Mouse (Mus musculus) forebrain, embryonic 10.5 days (tissue): ENCODE measurements around the gene Slc39a2. TPM values are rescaled to one million over a fixed set of nuclear protein-coding genes. Genes with fewer than 3 reads are reported as not detected.

ENCODE experiments used
- DNase-seq: peaks from one replicate; pipeline ENCODE4 v3.0.0-alpha.2; 2017; ENCODE audit warnings: low spot score; ENCODE audit errors: extremely low spot score
- H3K27ac ChIP-seq: fragments of 300-500 bp; sonication (generic); 2 replicates; pipeline ENCODE4 v1.5.1; 2016; ENCODE audit warnings: mild to moderate bottlenecking
- H3K27me3 ChIP-seq: fragments of 300-500 bp; sonication (generic); 2 replicates; pipeline ENCODE4 v1.6.1; 2016; ENCODE audit warnings: mild to moderate bottlenecking; ENCODE audit not compliant: poor library complexity, severe bottlenecking
- H3K36me3 ChIP-seq: fragments of 300-500 bp; sonication (generic); replicated peaks from 2 replicates; pipeline ENCODE4 v1.6.1; 2016; ENCODE audit warnings: mild to moderate bottlenecking, moderate library complexity
- H3K4me1 ChIP-seq: fragments of 300-500 bp; sonication (generic); 2 replicates; pipeline ENCODE4 v1.6.1; 2016
- H3K4me3 ChIP-seq: fragments of 300-500 bp; sonication (generic); 2 replicates; pipeline ENCODE4 v1.5.1; 2016; ENCODE audit warnings: mild to moderate bottlenecking, moderate library complexity
- H3K9me3 ChIP-seq: fragments of 300-500 bp; sonication (generic); 2 replicates; pipeline ENCODE4 v1.6.1; 2016; ENCODE audit warnings: mild to moderate bottlenecking, moderate library complexity
- WGBS: fragments of 180-500 bp; shearing (Covaris S2); methylation state at CpG from one replicate; pipeline ENCODE4 v1.1.7; 2016; 5-methylcytosine and 5-hydroxymethylcytosine counted together
- polyA plus RNA-seq: library from polyadenylated mRNA; unstranded; fragments of >200 nt; fragmentation: Nextera tagmentation; extraction: Ambion mirVana; gene quantifications from 2 replicates; pipeline ENCODE4 v1.2.1, GENCODE M21; 2016

Gene Slc39a2
- polyA plus RNA-seq, 1 experiment from 2014 or later, result 0.77 TPM

DNA sequence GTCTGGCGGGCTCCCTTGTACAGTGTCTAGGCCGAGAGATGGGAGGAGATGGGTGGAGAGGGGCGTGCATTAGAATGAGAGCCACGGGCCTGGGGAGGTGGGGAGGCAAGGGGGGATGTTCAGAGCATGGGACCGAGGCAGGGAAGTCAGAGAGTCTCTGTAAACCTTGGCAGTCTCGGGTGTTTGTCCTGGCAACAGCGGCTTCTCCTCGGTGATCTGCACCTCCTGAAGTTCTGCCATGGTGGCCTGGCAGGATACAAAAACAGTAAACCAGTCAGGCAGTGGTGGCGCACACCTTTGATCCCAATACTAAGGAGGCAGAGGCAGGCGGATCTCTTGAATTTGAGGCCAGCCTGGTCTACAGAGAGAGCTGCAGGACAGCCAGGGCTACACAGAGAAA is 18.6 kb downstream of the Slc39a2 start:
- H3K27ac ChIP-seq, result no peak overlapping the region
- DNase-seq, result no peak
- no peaks in the 10 kb centered on the region for H3K9me3 ChIP-seq
- H3K36me3 ChIP-seq, result no peaks in the 10 kb centered on the region
- WGBS, result 92% methylated on average over 10 of the region's 10 CpGs
- peaks cover 34% of the 10 kb centered on the region for H3K4me1 ChIP-seq
- H3K27me3 ChIP-seq, result peaks cover 48% of the 10 kb centered on the region
- no peak overlapping the region for H3K4me3 ChIP-seq

DNA sequence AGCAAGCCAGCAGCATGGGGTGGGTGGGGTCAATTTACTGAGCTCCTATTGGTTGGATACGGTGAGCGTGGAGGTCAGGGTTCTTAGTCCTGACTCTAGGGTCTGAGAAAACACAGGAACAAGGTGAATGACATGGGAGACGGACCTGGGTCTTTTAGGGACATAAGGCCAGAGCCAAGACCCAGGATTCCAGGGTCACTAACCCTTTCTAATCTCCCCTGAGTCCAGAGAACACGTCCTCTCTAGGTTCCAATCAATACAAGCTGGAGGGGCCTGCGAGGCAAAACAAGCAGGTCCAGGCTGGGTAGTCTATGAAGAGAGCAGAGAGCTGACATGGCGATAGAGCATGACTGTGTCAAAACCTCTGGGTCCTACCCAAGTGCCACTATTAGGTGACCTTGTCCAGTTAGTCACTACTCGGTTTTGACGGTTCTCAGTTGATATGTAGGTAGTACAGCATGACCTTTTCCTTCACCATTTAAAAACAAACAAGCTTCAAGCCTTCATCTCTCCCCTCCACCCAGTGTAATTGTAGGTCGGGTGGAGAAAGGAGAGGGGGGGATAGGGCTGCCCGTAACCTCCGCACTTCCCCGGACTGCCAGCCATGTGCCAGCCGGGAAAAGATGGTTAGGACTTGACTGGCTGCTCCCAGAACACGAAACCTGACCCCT is 19.8 kb downstream of the Slc39a2 start:
- DNase-seq, result no peak
- 8% methylated on average over 14 of the region's 14 CpGs for WGBS
- H3K4me3 ChIP-seq, result peak overlapping the region; percentile 63
- H3K36me3 ChIP-seq, result no peaks in the 10 kb centered on the region
- H3K4me1 ChIP-seq, result peaks cover 26% of the 10 kb centered on the region
- H3K27me3 ChIP-seq, result peaks cover 48% of the 10 kb centered on the region
- H3K9me3 ChIP-seq, result no peaks in the 10 kb centered on the region
- peak overlapping the region; percentile 73 for H3K27ac ChIP-seq

DNA sequence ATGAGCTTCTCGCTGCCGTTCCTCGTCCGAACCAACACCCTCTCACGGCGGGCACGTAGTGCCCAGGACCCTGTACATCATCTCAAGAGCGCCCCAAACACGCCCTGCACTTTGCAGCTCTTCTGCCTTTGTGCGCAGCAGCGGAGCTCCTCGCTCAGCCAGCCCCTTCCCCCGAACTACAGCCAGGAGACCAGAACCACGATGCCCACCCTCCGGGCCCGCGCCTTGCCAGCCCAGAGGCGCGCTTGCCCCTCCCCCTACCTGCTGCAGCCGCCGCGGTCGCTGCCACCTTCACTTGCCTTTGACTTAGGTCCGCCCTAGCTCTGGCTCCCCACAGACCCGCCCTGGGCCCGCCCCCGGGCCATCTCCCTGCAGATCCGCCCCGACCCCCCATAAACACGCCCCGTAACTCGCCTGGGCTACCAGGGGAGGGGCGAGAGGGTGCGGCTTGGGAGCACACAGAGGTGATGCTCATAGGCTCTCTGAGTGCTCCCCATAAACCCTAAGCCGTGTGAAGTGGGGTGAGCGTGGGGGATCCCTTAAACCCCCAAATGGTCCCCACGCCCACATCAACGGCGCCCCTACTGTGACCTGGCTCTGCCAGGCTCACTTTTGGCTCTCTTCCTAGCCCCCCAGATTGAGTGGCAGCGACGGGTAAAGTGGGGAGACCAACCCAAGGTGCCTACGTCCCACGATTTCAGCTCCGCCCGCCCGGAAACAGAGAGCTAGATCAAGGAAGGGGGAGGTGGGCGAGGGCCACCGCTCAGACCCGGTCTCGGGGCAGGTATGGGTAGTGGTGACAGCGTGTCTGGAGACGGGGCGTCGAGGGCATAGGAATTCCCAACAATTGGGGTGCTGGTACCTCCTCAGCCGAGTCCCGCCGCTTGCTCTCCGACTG is 20.6 kb downstream of the Slc39a2 start:
- Histone ChIP-seq H3K9me3 (no peaks in the 10 kb centered on the region), H3K4me3 (peak overlapping the region; percentile 63), H3K36me3 (no peaks in the 10 kb centered on the region), H3K4me1 (peaks cover 26% of the 10 kb centered on the region), H3K27me3 (peaks cover 48% of the 10 kb centered on the region), H3K27ac (peak overlapping the region; percentile 73)
- 1% methylated on average over 58 of the region's 58 CpGs for WGBS
- DNase-seq, result peak; percentile 44

DNA sequence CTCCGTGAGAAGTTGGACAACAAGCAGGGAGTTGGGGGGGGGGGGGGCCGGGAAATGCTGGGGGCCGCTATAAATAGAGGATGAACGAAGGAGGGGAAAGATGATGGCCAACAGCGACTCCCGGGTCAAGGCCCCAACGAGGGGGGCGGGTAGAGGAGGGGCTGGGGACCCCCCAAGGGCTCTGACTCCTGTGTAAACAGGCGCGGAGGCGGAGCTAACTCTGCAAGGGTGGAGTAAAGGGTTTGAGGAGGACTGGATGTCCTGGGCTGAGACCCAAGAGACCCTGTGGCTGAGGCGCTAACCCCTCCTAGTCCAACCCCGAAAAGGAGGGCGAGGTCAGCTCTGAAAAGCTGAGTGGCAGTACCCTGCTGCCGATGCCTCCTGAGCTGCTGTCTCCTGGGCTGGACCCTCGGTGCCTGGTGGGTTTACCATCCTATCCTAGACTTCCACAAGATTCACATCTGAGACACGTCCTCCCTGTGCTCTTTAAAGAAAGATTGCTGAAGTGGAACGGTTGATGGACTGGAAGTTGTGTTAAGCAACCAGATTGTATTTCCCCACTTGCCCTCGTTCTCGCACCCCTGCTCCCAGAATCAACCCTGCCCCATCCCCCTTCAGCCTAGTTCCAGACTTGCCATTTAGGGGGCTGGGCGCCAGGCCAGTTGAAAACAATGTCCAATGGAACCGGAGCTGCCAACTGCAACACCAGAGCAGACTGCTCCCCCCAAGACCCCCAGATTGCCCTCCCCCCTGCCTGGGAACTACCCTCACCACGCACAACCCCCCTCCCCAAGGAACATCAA is 21.5 kb downstream of the Slc39a2 start, which contains the start of gene Ndrg2:
Gene Ndrg2 (minus strand): TSS at position 199 of the 803 bp plus-strand sequence.
- Histone ChIP-seq H3K9me3 (no peaks in the 10 kb centered on the region), H3K36me3 (no peaks in the 10 kb centered on the region), H3K27ac (peak within 1 kb of the TSS; percentile 73), H3K4me1 (peaks cover 26% of the 10 kb centered on the region), H3K4me3 (peak within 1 kb of the TSS; percentile 63), H3K27me3 (peaks cover 48% of the 10 kb centered on the region)
- 2% methylated on average over 21 of the region's 23 CpGs for WGBS
- DNase-seq, result peak; percentile 42

DNA sequence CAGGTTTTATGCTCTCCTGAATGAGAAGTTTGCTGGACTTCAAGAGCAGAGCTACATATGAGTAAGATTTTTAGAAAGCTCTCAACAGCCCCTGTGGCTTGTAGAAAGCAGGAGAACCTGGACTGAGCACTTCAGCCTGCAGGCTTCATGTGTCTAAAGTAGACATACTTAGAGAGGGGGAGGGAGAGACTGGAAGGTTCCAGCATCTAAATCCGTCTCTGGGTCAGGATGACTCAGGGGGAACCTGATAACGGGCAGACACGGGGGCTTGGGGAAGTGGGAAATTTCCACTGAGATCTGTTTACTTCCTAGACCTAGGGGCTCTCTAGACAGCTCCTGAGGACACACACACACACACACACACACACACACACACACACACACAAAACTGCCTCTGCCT is 22.3 kb downstream of the Slc39a2 start:
- H3K4me1 ChIP-seq, result peaks cover 26% of the 10 kb centered on the region
- WGBS, result 46% methylated on average over 3 of the region's 3 CpGs
- no peak overlapping the region for H3K4me3 ChIP-seq
- no peak overlapping the region for H3K27ac ChIP-seq
- H3K36me3 ChIP-seq, result no peaks in the 10 kb centered on the region
- H3K9me3 ChIP-seq, result no peaks in the 10 kb centered on the region
- H3K27me3 ChIP-seq, result peaks cover 48% of the 10 kb centered on the region
- DNase-seq, result no peak

DNA sequence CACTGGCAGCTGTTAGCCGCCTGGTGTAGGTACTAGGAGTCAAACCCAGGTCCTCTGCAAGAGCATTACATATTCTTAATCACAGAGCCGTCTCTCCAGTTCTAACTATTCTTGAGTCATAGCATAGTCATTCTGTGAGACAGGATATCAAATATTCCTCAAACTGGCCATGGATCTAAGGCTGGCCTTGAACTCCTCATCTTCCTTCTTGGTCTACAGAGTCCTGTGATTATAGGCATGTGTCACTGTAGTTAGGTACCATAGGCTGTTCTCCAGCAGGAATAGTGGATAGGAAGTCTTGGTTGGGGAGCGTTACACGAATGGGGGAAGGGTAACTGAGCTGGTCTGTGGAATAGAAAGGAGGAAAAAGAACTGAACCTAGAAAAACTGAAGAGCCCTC is 23.9 kb downstream of the Slc39a2 start:
- H3K36me3 ChIP-seq, result no peaks in the 10 kb centered on the region
- H3K4me3 ChIP-seq, result no peak overlapping the region
- 90% methylated on average over 4 of the region's 4 CpGs for WGBS
- no peak for DNase-seq
- peaks cover 26% of the 10 kb centered on the region for H3K4me1 ChIP-seq
- no peak overlapping the region for H3K27ac ChIP-seq
- peaks cover 40% of the 10 kb centered on the region for H3K27me3 ChIP-seq
- no peaks in the 10 kb centered on the region for H3K9me3 ChIP-seq

DNA sequence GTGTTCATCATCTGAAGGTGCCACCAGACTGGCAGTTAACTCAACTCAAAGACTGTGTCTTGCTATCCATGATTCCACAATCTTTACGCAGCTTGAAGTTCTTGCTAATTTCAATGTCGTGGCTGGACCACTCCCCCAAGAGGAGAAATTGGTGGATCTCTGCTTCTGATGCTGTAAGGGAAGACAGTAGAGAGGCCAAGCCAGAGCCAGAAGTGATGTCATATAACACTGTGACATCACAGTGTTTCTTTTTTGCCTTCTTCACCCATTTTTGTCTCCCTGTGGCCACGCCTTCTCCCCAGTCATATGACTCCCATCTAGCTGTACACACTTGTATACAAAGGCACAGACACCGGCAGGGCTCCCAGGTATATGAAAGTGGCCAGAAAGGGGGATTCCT is 25.4 kb downstream of the Slc39a2 start, which contains the start of gene Tppp2:
Gene Tppp2 (plus strand): TSS at position 301 of the 400 bp plus-strand sequence.
- no peaks in the 10 kb centered on the region for H3K9me3 ChIP-seq
- no peak within 1 kb of the TSS for H3K27ac ChIP-seq
- no peak for DNase-seq
- WGBS, result 94% methylated on average over 4 of the region's 4 CpGs
- H3K27me3 ChIP-seq, result peaks cover 24% of the 10 kb centered on the region
- no peak within 1 kb of the TSS for H3K4me3 ChIP-seq
- H3K36me3 ChIP-seq, result no peaks in the 10 kb centered on the region
- peaks cover 18% of the 10 kb centered on the region for H3K4me1 ChIP-seq

DNA sequence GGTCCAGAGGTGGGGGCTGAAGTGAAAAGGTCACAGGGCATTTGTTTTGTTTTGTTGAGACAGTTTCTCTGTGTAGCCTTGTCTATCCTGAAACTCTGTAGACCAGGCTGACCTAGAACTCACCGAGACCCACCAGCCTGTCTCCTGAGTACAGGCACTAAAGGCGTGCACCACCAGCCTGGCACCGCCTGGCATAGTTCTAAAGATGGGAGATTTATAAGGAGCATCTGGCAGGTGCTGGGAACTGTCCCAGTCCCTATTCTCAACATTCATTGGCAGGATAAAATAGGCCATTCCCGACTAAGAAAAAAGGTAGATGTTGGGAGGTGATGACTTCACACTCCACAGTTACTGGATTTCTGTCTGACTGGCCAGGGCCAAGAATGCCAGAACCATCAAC is 26.3 kb downstream of the Slc39a2 start:
- peaks cover 9% of the 10 kb centered on the region for H3K4me1 ChIP-seq
- H3K27me3 ChIP-seq, result peaks cover 16% of the 10 kb centered on the region
- no peak overlapping the region for H3K4me3 ChIP-seq
- 90% methylated on average over 4 of the region's 4 CpGs for WGBS
- no peaks in the 10 kb centered on the region for H3K36me3 ChIP-seq
- no peak for DNase-seq
- H3K9me3 ChIP-seq, result no peaks in the 10 kb centered on the region
- no peak overlapping the region for H3K27ac ChIP-seq

DNA sequence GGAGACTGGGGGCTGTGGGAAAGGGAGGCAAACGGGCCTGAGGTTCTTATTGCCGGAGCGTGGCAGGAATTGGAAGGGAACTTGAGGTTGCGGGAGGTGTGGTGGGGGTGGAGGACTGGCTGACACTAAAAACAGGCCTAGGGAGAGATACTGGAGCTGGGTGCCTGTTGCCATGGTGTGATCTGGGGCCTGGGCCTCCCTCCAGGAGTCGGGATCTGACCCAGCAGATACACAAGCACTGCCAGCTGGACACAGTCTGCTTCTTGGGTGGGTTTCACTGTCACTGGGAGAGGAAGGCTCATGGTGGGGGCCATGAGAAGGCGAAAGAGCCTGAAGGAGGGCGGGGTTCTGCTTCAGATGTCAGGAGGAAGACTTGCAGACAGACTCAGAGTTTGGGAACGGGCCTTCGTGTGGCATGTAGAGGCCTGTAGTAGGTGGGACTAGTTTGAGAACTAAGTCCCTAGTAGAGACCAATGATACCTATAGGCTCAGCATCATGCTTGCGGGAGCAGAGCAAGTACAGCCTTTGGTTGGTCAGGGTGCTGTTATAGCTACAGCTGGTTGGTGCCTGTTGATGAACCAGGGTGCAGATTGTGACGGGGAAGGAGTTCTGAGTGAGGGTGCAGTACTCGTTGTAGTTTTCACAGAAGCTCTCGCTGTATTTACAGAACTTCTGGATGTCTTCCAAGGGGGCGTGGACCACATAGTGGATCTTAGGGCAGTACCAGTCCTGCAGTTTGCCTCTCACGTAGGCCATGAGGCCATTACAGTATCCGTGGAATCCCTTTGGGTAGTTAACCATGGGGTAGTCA is 29.3 kb downstream of the Slc39a2 start:
- Histone ChIP-seq H3K4me1 (no peaks in the 10 kb centered on the region), H3K27ac (no peak overlapping the region), H3K27me3 (no peaks in the 10 kb centered on the region), H3K36me3 (no peaks in the 10 kb centered on the region), H3K9me3 (no peaks in the 10 kb centered on the region), H3K4me3 (no peak overlapping the region)
- 90% methylated on average over 16 of the region's 16 CpGs for WGBS
- no peak for DNase-seq

DNA sequence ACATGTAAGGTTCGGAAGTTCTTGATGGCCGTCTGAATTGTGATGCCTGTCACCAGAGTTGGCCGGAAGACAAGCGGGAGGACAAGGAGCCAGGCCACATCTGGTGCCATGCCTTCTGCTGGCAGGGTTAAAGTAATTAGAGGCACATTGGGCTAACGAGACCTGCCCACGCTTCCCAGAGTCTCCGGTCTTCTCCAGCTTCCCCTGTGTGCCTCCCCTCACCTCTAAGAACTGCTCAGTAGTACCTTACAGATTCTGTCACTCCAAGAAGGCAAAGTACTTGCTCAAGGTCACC is 29.8 kb downstream of the Slc39a2 start, which contains the start of gene Rnase13:
Gene Rnase13 (minus strand): TSS at position 203 of the 295 bp plus-strand sequence.
- 96% methylated on average over 7 of the region's 7 CpGs for WGBS
- no peaks in the 10 kb centered on the region for H3K4me1 ChIP-seq
- DNase-seq, result no peak
- H3K27ac ChIP-seq, result no peak within 1 kb of the TSS
- H3K27me3 ChIP-seq, result no peaks in the 10 kb centered on the region
- no peaks in the 10 kb centered on the region for H3K36me3 ChIP-seq
- no peak within 1 kb of the TSS for H3K4me3 ChIP-seq
- no peaks in the 10 kb centered on the region for H3K9me3 ChIP-seq

DNA sequence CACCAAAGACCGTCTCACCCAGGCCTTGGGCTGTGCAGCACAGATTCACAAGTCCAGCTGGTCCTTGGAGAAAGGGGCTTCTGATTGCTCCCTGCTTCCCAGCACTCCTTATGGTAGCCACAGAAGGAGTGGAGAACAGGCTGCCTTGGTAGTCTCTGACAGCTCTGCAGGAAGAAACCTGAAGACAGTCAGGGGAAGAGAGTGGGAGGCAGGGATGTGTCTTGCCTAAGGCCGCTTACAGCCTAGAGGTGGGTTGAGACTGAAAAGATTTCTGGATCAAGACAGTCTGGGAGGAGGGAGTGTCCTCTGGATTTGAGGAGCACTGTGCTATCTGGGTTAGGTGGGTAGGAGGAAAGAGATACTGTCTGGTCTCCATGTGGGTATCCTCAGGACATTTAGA is 30.2 kb downstream of the Slc39a2 start:
- DNase-seq, result no peak
- WGBS, result 83% methylated on average over 2 of the region's 2 CpGs
- H3K4me3 ChIP-seq, result no peak overlapping the region
- H3K27me3 ChIP-seq, result no peaks in the 10 kb centered on the region
- H3K36me3 ChIP-seq, result no peaks in the 10 kb centered on the region
- H3K4me1 ChIP-seq, result no peaks in the 10 kb centered on the region
- no peaks in the 10 kb centered on the region for H3K9me3 ChIP-seq
- H3K27ac ChIP-seq, result no peak overlapping the region

DNA sequence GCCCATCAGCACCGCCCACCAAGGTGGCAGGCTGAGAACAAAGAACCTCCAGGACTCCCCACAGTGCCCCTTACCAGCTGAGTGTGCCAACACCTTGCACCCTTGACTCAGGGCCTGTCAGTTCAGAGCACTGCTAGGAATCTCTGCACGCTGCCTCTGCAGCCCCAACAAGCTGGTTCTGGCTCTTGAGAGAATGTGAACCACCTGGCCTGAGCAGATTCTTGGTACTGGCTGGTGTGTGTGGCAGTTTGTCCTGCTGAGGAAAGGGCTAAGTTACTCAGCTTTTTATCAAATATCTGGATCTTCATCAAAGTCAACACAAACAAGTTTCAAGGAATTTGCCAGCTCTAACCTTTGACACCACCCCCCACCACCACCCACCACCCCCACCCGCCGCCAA is 30.8 kb downstream of the Slc39a2 start:
- no peaks in the 10 kb centered on the region for H3K4me1 ChIP-seq

More for the DNA sequence above, 30.8 kb downstream of the Slc39a2 start:
- Histone ChIP-seq H3K27me3 (no peaks in the 10 kb centered on the region), H3K4me3 (no peak overlapping the region), H3K27ac (no peak overlapping the region), H3K36me3 (no peaks in the 10 kb centered on the region), H3K9me3 (no peaks in the 10 kb centered on the region)
- no peak for DNase-seq
- WGBS, result 82% methylated on average over 4 of the region's 4 CpGs
